Mouse (Mus musculus): ENCODE measurements around the gene Slc16a5.
"Not testable (repeated sequence)": the region's sequence is repeated elsewhere in the genome, so short reads cannot be mapped to it uniquely, and the experiment has no call there.

Gene Slc16a5

DNA sequence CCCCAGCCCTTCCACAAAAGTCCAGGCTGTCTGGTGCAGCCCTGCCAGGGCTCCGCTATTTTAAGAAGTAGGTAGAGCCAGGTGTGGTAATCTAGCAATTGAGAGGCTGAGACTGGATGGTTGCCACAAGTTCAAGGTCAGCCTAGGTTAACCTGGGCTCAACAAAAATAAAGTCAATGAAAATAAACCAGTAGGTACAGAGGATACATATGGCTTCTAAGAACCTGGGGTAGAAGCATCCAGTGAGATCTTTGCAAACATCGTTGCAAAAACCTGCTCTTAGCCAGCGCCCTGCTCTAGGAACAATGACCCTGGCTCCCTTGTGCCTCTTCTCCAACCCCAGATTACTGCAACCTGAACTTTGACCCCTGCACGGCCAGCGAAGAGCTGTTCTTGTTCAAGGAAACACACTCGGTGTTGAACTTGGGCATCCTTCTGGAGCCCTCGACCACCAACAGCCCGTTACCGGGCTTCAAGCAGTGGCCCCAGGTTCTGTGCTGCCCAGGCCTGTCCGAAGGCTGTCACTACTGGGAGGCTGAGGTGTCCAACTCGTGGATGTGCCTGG lies 14.9 kb upstream of the Slc16a5 start:
- in situ Hi-C loops (cut with MboI), result no loop called here

DNA sequence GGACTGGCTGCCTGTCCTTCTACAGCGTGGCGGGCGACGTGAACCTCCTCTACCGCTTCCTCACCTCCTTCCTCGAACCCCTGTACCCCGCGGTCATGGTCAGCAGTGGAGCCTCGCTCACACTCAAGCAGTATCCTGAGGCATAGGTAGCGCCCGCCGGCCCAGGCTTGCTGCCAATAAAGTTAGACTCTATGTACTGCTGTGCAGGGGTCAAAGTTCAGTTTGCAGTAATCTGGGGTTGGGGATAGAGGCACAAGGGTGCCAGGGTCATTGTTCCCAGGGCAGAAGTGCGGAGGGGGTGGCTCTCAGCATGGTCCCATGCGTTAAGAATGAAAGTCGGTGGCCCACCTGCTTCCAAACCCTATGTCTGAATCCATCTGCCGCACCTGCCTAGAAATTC lies 14.2 kb upstream of the Slc16a5 start:
- in situ Hi-C loops (cut with MboI), result no loop called here

DNA sequence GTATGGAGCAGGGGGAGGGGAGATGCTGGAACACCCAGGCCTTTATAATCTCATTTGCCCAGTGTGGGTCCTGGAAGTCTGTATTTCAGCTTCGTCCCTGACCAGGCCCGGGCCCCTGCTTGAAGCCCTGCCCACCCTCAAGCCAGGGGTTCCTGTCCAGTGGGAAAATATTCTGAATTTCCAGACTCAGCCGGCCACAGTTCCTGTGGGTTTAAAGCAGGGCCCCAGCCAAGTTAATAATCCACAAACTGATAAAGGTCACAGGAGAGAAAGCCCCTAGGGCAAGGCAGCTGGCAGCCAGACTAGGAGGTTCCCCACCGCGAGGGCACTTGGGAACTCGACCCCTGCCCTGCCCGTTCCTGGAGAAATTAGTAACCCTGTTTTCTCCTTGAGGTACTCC lies 13.3 kb upstream of the Slc16a5 start:
- in situ Hi-C loops (cut with MboI), result no loop called here

DNA sequence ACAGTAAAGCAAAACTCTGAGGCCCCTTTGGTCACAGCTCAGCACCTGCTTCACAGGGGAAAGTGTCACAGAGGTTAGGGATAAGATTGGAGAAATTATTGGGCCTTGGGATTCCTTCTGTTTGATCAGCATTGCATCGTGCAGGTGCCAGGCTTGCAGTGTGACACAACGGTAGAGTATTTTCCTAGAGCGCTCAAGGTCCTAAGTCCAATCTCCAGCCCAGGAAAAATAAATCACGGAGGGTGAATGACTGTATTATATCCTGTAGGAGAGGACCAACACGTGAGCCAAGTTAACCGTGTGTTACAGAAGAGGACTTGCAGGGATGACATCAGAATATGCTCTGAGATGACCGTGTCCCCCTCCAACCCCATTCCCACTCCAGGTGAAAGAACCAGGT lies 12.1 kb upstream of the Slc16a5 start:
- in situ Hi-C loops (cut with MboI), result no loop called here

DNA sequence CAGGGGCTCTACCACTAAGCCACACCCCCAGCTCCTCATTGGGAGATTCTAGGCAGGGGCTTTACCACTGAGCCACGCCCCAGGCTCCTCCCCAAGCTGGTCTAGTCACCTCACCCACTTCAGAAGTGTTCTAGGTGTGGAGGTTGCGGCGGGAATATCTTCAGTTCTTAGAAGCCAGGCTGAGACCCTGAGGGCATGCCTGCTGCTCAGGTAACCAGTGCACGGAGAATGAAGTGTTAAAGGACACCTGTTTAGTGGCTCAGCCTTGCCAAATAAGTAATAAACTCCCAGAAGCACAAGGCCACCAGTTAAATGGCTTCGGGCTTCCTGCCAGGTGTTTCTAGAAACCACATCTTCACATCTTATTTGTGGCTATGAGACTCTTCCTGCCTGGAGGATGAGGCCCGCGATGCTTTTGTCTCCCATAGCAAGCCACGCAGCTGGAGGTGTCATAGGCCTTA lies 10.5 kb upstream of the Slc16a5 start:
- in situ Hi-C loops (cut with MboI), result no loop called here

DNA sequence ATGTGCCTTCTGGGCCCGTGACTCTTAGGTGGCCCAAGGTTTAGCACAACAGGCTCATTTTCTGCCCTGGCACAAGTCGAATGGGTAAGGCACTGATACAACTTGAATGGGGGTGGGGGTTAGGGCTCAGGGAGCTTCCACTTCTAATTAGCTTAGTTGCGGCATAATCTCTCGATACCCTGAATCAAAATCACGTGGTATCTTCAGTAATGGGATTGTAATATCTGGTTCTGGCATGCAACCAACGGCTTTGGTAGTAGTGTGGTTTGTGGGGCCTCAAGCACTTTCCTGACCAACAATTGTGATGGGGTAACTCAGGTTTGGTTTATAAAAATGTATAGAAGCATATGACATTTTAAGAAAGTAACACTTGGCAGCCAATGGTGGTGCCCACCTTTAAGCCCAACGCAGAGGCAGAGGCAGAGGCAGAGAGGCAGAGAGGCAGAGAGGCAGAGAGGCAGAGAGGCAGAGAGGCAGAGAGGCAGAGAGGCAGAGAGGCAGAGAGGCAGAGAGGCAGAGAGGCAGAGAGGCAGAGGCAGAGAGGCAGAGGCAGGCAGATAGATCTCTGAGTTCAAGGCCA lies 9.9 kb upstream of the Slc16a5 start:
- in situ Hi-C loops (cut with MboI), result no loop called here

DNA sequence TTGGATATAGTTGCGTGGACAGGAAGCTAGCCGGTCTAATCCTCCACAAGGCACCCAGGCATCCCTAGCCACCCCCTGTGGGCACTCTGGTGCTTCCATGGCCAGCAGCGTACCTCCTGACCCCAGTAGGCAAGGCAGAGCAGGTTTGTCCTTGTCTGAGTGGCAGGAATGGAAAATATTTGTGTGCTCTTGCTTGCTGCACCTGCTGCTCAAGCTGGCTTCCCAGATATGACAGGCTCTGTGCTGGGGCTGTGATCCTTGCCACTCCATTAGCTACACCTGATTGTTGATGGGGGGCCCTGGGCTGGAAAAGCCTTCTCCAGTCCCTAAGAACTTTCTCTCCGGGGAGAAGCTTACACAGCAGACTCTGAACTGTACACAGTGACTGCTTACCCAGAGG lies 9.0 kb upstream of the Slc16a5 start:
- in situ Hi-C loops (cut with MboI), result no loop called here

DNA sequence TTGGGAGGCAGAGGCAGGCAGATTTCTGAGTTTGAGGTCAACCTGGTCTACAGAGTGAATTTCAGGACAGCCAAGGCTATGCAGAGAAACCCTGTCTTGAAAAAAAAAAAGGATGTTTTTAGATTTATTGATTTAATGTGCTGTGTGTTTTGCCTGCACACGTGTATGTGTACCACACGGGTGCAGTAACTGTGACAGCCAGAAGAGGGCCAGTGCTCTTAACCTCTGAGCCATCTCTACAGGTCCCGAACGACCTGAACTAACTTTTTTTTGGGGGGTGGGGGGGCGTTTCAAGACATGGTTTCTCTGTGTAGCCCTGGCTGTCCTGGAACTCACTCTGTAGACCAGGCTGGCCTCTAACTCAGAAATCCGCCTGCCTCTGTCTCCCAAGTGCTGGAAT lies 7.5 kb upstream of the Slc16a5 start:
- in situ Hi-C loops (cut with MboI), result not testable (repeated sequence)

DNA sequence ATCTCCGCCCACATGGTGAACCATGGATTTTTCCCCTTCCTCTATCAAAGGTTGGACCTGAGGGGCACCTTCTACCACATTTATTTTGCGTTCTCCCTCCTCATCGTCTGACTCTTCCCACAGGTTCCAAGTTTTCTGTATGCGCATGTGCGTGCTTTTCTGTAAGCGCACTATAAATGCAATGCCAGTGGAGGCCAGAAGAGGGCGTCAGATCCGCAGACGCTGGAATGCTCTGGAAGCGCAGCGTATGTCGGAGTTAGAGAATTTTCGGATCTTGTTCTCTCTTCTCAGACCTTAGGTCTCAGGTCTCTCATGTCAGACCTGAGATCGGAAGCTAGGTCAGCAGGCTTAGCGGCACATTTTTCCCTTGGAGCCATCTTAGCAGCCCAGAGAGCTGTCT lies 6.7 kb upstream of the Slc16a5 start:
- in situ Hi-C loops (cut with MboI), result no loop called here

DNA sequence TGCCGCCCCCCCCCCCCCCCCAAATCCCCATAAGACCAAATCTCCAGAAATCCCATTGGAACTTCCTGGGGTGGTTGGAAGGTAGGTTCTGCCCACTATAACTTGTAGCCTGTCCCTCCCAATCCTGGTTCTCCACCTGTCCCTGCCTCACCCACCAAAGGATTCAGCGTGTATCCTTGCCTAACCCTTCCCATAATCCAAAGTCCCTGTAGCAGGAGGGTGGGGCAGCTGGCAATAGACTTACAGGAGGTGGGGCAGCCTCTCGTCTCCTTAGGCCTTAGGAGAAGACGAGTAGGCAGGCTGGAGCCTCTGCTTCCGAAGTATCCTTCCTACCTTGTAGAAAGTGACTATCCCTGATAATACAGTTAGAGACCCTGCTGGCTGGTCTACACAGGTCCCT lies 6.1 kb upstream of the Slc16a5 start:
- in situ Hi-C loops (cut with MboI), result no loop called here

DNA sequence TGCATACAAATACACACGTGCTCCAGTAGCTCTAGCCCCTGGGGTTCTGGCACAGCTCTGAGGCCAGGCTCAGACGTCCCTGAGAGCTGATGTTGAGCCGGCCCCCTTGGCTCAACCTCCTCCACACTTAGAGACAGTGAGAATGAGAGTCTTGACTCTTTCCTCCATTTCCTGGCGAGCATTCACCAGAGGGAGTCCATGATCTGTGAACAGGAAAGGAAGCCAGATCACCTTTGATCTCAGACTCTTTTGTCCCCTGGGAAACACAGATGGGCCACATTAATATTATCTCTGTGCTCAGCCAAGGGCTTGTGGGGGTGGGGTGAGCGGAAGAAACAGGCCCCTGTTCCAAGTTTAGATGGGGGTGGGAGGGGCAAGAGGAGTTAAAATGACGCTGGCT lies 4.9 kb upstream of the Slc16a5 start:
- in situ Hi-C loops (cut with MboI), result no loop called here

DNA sequence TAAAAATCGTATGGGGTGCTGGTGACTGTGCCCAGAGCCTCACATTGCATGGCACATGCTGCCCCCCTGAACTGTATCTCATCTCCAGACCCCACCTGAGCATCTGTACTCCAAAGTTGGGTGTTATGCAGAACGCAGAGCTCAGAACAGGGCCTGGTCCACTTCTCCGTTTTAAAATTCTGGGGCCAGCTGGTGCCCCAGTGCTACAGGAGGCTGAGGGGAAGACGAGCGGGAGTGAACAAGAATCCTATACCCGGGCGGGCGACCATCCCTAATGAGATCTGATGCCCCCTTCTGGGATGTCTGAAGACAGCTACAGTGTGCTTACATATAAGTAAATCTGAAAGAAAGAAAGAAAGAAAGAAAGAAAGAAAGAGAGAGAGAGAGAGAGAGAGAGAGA lies 1.3 kb upstream of the Slc16a5 start:
- in situ Hi-C loops (cut with MboI), result no loop called here

DNA sequence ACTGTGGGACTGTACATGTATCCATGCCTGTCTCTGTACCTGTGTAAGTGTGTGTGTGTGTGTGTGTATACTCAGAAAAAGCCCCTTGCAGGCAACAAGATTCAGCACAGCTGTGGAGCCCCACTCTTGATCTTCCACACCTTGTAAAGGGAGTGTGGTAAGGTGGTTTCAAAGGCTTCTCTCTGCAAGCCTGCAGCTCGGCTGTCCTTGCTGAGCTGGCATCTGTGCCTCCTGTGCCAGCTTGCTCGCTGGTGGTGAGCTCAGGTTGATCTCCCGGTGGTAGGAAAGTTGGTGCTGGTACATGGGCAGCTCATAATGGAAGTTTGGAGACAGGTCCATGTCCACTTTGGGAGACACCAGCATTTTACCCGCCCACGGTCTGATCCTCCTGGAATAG lies 430 bp upstream of the Slc16a5 start:
- in situ Hi-C loops (cut with MboI), result no loop called here

DNA sequence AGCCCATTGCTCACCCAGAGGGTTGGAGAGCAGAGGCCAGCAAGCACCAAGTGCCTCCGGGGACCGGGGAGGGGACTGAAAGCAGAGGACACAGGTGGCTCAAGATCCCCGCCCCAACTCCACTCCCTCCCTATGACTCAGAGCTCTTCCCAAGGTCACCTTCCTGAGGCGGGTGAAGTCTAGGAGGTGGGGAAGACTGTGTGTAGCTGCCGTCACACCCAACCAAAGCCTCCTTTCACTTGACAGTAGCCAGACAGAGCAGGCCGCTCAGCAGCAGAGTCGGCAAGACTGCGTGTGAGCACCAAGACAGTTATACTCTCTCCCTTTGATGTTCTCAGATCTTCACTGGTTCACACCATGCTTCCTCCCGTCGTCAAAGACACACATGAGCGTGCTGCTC lies 1.1 kb downstream of the Slc16a5 start:
- in situ Hi-C loops (cut with MboI), result no loop called here

DNA sequence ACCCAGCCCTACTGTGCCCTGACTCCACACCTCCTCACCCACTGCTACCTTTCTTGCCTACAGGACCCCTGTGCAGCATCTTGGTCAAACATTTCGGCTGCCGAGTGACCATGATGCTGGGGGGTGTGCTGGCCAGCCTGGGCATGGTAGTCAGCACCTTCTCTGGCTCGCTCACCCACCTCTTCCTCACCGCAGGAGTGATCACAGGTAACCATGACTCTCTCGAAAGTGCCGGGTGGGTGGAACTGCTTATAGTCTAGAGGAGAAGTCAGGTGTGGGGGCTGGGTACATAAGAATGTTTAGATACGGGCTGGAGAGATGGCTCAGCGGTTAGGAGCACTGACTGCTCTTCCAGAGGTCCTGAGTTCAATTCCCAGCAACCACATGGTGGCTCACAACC lies 2.6 kb downstream of the Slc16a5 start:
- in situ Hi-C loops (cut with MboI), result no loop called here

DNA sequence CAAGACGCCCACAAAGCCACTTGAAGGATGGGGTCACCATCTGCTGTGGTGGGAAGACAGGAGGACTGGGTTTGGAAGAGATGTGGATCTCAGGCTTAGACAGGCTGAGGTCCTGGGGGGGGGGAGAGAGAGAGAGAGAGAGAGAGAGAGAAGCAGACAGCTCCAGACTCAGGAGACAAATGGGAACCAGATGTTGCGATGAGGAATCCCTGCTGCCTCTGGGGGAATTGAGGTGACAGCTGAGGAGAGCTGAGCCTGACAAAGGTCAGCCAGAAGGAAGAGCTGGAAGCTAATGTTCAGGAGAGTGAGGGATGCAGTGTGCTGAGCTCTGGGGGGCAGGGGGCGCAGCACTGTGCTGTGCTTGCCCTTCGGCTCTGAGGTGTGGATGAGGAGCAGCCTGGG lies 4.9 kb downstream of the Slc16a5 start:
- in situ Hi-C loops (cut with MboI), result no loop called here

DNA sequence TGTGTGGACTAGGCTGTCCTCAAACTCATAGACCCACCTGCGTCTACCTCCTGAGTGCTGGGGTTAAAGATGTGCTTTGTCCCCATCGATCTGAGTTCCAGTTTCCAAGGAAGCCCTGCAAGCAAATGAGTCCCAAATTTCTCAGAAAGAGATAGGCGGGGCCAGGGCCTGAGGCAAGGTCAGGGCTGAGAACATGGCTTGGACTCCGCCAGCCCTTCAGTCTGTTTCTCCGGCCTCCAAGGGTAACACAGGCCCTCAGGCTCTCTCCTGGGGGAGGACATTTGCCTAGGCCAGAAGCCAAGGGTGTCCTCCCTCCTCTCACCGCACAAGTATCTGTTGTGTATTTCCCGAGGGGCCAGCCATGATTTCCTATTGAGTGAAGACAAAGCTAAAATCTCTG lies 9.9 kb downstream of the Slc16a5 start:
- in situ Hi-C loops (cut with MboI), result no loop called here

DNA sequence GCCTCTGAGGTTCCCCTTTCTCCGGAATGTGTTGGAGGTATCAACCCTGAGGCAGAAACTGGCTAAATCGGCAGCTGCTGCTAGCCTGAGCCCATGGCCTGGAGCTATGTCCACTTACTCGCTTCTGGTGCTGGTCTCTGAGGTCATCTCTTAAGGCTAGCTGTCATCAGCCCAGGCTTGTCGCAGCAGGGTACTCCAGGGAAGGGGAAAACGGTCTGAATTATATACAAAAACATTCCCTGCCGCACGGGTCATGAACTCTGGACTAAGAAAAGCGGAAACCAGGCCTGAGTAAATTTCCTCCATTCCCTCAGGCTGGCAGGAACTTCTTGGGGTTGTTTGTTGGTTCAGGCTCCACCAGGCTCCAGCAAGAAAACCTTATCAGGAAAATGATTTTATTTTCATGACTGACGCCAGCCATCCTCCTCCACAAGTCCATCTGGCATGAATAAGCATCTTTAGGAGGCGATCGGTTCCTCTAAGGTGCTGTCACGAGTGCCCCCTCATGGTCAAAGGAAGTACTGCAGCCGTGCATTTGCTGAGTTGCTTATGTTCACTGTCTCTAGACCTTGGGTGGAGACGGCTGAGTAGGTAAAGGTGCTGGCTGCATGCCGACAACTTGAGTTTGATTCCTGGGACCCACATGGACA lies 11.5 kb downstream of the Slc16a5 start:
- in situ Hi-C loops (cut with MboI), result no loop called here

DNA sequence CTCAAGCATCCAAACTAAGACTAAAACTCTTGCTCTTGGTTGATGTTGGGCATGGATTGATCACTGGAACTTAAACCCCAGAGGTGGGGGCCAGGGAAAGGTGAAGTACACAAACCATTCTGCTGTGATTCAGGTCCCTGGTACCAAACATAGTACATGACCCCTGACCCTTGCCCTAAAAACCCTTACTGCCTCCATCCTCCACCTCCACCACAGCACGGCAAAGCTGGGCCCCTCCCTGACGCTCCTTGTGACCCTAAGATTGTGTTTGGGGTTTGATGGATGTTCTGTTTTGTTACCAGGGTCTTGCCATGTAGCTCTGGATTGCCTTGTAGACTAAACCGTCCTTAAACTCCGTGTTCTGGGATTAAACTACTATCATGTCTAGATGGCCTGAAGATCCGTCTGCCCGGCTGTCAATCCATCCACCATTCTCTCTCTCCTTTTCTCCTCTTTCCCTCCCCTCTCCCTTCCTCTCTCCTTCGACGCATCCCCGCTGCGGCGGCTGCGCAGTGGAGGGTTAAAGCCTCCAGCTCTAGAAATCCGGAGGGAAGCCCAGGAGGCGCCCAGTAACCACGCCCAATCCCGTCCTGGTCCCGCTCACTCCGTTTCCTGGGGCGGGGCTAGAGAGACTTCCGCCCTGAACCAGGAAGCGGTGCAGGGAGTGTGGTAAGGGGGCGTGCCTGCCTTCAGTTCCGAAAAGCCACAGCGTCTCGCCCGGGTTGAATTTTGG lies 12.9 kb downstream of the Slc16a5 start, which contains the start of gene Armc7:
Gene Armc7, plus strand, starts transcription at position 643 of the 733 bp plus-strand sequence.
- in situ Hi-C loops (cut with MboI), result no loop called here

DNA sequence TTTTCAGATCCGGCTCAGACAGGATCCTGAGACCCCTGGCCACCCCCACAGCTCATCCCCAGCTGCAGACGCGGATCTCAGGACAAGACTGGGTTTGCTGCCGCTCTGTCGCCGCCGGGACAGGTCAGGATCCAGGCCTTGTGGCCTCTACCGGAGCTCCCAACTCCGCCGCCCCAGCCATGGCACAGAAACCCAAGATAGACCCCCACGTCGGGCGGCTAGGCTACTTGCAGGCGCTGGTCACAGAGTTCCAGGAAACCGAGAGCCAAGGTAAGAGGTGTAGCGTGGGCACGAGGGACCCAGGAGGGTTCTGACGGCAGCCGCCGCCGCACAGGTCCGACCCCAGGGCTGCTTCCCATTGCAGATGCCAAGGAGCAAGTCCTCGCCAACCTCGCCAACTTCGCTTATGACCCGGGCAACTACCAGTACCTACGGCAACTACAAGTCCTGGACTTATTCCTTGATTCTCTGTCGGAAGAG lies 13.5 kb downstream of the Slc16a5 start:
- in situ Hi-C loops (cut with MboI), result no loop called here

DNA sequence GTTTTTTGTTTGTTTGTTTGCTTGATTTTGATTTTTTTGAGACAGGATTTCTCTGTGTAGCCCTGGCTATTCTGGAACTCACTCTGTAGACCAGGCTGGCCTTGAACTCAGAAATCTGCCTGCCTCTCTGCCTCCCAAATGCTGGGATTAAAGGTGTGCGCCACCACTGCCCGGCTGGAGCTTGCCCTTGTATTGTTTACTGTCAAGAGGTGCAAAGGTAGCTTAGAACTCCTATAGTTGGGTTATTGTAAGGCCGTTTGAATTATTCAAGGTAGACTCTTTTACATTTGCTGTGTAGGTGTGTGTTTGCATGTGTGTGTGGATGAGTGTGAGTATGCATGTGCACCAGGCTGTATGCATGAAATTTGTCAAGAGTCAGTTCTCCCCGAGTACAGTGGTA lies 14.4 kb downstream of the Slc16a5 start:
- in situ Hi-C loops (cut with MboI), result not testable (repeated sequence)

DNA sequence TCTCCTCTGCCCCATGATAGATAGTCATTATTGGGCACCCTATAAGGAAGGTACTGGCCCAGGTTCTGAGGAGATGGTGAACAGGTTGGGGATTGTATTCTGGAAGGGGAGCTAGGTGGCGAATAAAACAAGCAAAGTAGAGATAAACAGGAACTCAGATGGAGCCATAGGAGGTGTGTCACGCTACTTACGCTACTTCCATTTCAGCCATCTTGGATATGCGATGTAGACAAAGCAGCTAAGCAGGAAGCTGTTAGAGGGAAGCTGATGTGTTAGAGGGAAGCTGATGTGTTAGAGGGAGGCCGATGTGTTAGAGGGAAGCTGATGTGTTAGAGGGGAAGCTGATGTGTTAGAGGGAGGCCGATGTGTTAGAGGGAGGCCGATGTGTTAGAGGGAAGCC lies 15.1 kb downstream of the Slc16a5 start:
- in situ Hi-C loops (cut with MboI), result not testable (repeated sequence)
